Mouse (Mus musculus) spleen, adult 2 months (tissue): ENCODE measurements around the gene Slc39a11.

Source experiments
- CTCF ChIP-seq: fragments of 200-500 bp; IDR thresholded peaks from 2 replicates; pipeline ENCODE4 v1.5.1; 2011; ENCODE audit warnings: mild to moderate bottlenecking, inconsistent platforms; ENCODE audit not compliant: insufficient read depth, insufficient read length, insufficient replicate concordance; ENCODE audit errors: extremely low read depth
- POLR2A ChIP-seq: fragments of 200-500 bp; IDR thresholded peaks from 2 replicates; pipeline ENCODE4 v1.6.1; 2011; ENCODE audit warnings: low read depth, low read length, inconsistent platforms

DNA sequence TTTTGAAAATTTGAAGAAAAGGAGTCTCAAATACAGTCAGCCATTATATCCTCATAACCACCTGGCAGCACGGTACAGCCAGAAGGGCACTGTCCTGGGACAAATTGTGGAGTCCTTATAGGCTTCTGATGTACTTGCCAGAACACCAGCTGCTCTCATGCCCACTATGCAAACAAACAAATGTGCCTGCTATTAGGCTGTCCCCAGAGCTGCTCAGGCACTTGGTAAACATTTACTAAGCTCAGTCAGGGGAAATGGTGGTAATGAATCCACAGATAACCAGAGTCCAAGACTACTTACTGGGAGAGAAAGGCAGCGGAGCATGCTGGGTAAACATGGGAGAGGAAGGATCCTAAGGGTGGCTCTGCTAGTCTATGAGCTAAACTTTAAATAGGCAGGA lies 17.2 kb upstream of the Slc39a11 start:
- TF ChIP-seq POLR2A (no peak), CTCF (no peak)
